Mouse (Mus musculus) olfactory bulb, adult 2 months (tissue): ENCODE results near the gene Rexo1.

Experiments used
- CTCF ChIP-seq: fragments of 200-500 bp; IDR thresholded peaks from 2 replicates; pipeline ENCODE4 v1.5.1; 2012; ENCODE audit warnings: low read depth, mild to moderate bottlenecking, low read length, moderate library complexity; ENCODE audit not compliant: insufficient read depth
- POLR2A ChIP-seq: fragments of 200-500 bp; IDR thresholded peaks from 2 replicates; pipeline ENCODE4 v1.6.1; 2012; ENCODE audit warnings: mild to moderate bottlenecking, low read depth, low read length, moderate library complexity; ENCODE audit not compliant: insufficient read depth

DNA sequence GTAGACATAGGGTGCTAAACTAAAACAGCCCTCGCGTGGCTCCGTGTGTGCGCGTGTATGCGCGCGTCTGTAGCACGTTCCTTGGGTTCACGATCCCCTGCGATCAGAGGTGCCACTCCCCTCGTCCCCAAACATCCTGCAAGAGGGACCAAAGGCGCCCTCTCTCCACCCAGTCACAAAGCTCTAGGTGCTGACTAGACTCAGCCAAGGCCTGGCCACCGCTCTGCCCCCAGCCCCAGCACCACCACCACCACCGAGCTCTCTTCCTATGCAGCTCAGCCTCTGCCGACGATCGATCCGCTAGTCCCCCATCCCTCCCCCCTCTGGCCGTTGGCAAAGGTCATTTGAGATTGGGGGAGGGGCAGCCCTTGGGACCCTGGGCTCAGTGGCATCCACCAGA, 64.9 kb downstream of the Rexo1 start:
- TF ChIP-seq POLR2A (no peak), CTCF (no peak)
